In the genomic region with DNA sequence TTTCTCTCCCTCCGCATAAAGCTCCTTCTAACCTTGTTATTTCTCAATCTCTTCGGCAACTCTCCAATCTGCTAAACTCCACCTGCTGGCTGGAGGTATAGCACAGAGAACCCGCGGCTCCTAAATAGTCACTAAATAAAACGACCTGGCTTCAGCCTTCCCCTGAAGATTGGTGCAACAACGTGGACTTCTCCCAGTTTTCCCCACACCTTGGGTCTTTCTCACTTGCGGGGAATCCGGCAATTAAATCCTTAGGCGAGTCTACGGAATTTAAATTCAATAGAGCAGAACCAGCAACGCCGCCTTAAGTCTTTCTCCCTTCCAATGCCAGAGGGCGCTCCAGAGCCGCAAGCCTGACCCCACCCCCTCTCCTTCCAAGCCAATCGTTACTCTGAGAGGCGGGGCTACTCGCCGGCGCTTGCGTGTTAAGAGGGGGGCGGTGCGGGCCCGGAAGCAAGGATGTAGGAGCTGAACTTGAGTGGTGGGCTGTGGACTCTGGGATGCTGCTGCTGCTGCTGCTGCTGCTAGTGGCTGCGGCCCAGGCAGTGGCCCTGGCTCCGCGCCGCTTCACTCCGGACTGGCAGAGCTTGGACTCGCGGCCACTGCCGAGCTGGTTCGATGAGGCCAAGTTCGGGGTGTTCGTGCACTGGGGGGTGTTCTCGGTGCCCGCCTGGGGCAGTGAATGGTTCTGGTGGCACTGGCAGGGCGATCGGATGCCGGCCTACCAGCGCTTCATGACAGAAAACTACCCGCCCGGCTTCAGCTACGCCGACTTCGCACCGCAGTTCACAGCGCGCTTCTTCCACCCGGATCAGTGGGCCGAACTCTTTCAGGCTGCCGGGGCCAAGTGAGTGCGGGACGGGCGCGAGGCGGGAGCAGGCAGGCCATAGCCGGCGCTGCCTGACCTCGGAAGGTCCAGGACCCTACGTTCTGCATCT, we compare ENCODE assay signal across 8 mouse cellular contexts. TPM values are rescaled to one million over a fixed set of nuclear protein-coding genes. Genes with fewer than 3 reads are reported as not detected.
DNase-seq lines count a peak whose midpoint lies in the region; ATAC-seq and TF ChIP-seq lines count a peak whose summit lies in the region.

Gene Fuca1 (plus strand): TSS at position 432 of the 938 bp plus-strand sequence.

- TF ChIP-seq CTCF in bone marrow macrophage, adult 2 months (IDR thresholded peaks at IDR 0.05; ENCODE audit: low read depth, low read length) = peak; percentile 96
- TF ChIP-seq CTCF in embryonic fibroblast, embryonic 13.5 days (IDR thresholded peaks at IDR 0.05; ENCODE audit: borderline replicate concordance, insufficient read depth, low read length) = peak; percentile 33; the same call in 1 of the 2 replicates

- whole genome bisulfite sequencing in kidney, embryonic 14.5 days = 2% methylated on average over 60 of the region's 60 CpGs
- 2% methylated on average over 60 of the region's 60 CpGs for WGBS in limb, embryonic 15.5 days

- ATAC-seq in kidney, embryonic 14.5 days (ENCODE audit: low FRiP score, low TSS enrichment) = peak; percentile 95
- ATAC-seq in limb, embryonic 15.5 days (ENCODE audit: insufficient number of reproducible peaks, low FRiP score, low TSS enrichment, low read depth) = peak; percentile 93

- peak within 1 kb of the TSS; percentile 82 for H3K9ac ChIP-seq in kidney, embryonic 14.5 days (ENCODE audit: low read depth, low read length)
- H3K9ac ChIP-seq in limb, embryonic 15.5 days = peak within 1 kb of the TSS; percentile 69

- H3K4me2 ChIP-seq in kidney, embryonic 14.5 days (replicated peaks; ENCODE audit: low read depth, low read length) = peak within 1 kb of the TSS; percentile 96
- peak within 1 kb of the TSS; percentile 90 for H3K4me2 ChIP-seq in limb, embryonic 15.5 days

- H3K27me3 ChIP-seq in kidney, embryonic 14.5 days (ENCODE audit: control insufficient read depth, insufficient read depth, low read length) = no peaks in the 10 kb centered on the region
- H3K27me3 ChIP-seq in limb, embryonic 15.5 days = no peaks in the 10 kb centered on the region

- peaks cover 5% of the 10 kb centered on the region; the same call in 1 of the 2 replicates for H3K36me3 ChIP-seq in kidney, embryonic 14.5 days (ENCODE audit: control insufficient read depth, insufficient read depth, low read length)
- peaks cover 12% of the 10 kb centered on the region for H3K36me3 ChIP-seq in limb, embryonic 15.5 days

- peak within 1 kb of the TSS; percentile 95 for H3K27ac ChIP-seq in bone marrow macrophage, adult 2 months (ENCODE audit: insufficient read depth, low read depth, low read length)
- no peak within 1 kb of the TSS for H3K27ac ChIP-seq in embryonic fibroblast, embryonic 13.5 days (ENCODE audit: insufficient read depth, low read length)
- H3K27ac ChIP-seq in kidney, embryonic 14.5 days (ENCODE audit: low read depth, low read length) = peak within 1 kb of the TSS; percentile 69; the same call in 1 of the 2 replicates
- H3K27ac ChIP-seq in limb, embryonic 15.5 days = peak within 1 kb of the TSS; percentile 82

- peak within 1 kb of the TSS; percentile 96 for H3K4me3 ChIP-seq in bone marrow macrophage, adult 2 months (ENCODE audit: insufficient read depth, low read length)
- peak within 1 kb of the TSS; percentile 95 for H3K4me3 ChIP-seq in embryonic fibroblast, embryonic 13.5 days (ENCODE audit: insufficient read depth, low read length)
- peak within 1 kb of the TSS; percentile 74 for H3K4me3 ChIP-seq in kidney, embryonic 14.5 days (ENCODE audit: low read length)
- peak within 1 kb of the TSS; percentile 83 for H3K4me3 ChIP-seq in limb, embryonic 15.5 days

- no peaks in the 10 kb centered on the region for H3K9me3 ChIP-seq in kidney, embryonic 14.5 days (ENCODE audit: control insufficient read depth, low read length)
- H3K9me3 ChIP-seq in limb, embryonic 15.5 days = no peaks in the 10 kb centered on the region

- H3K4me1 ChIP-seq in bone marrow macrophage, adult 2 months (ENCODE audit: control insufficient read depth, insufficient read depth, low read length) = peaks cover 32% of the 10 kb centered on the region
- H3K4me1 ChIP-seq in embryonic fibroblast, embryonic 13.5 days (ENCODE audit: control insufficient read depth, insufficient read depth, low read length) = 0 out of 2 replicates have a peak, but pooled peaks cover 3% of the 10 kb centered on the region
- peaks cover 8% of the 10 kb centered on the region for H3K4me1 ChIP-seq in kidney, embryonic 14.5 days (ENCODE audit: control insufficient read depth, insufficient read depth, low read length)
- H3K4me1 ChIP-seq in limb, embryonic 15.5 days = peaks cover 10% of the 10 kb centered on the region

- DNase-seq in A20 (ENCODE audit: low read depth, low spot score) = peak; percentile 98
- DNase-seq in heart, adult 9 months (ENCODE audit: low spot score in 2 of 2) = peak; percentile 91 to 96
- DNase-seq in monocyte, adult 2 months (ENCODE audit: low read depth in 1 of 2, low spot score in 2 of 2) = peak; percentile 90 to 96
- peak; percentile 96 to 97 for DNase-seq in spleen, postnatal 36 days (ENCODE audit: low spot score in 2 of 2)

- TF ChIP-seq POLR2A in bone marrow macrophage, adult 2 months (IDR thresholded peaks at IDR 0.05; ENCODE audit: borderline replicate concordance, low read depth, low read length) = no peak
- TF ChIP-seq POLR2A in embryonic fibroblast, embryonic 13.5 days (IDR thresholded peaks at IDR 0.05; ENCODE audit: low read depth, low read length) = peak; percentile 89

RNA-seq across cellular contexts. Expression of gene Fuca1, which starts in this region (rescaled TPM):
- 418 and 432 TPM in 2 replicates for polyA plus RNA-seq in bone marrow macrophage, adult 2 months (2012; ENCODE audit: insufficient read depth, insufficient read length, missing spikeins)
- 90.2 and 92.2 TPM in 2 replicates for polyA plus RNA-seq in embryonic fibroblast, embryonic 13.5 days (2011; ENCODE audit: insufficient read length, low read depth, missing spikeins)
- polyA plus RNA-seq in kidney, embryonic 14.5 days (2014; fragmentation: Nextera tagmentation; extraction: Ambion mirVana) = 57.6 and 69.2 TPM in 2 replicates
- polyA plus RNA-seq in limb, embryonic 15.5 days (2015; fragmentation: Nextera tagmentation; extraction: Ambion mirVana) = 78.4 and 97.2 TPM in 2 replicates
